Mouse (Mus musculus): ENCODE measurements around the gene Plod2. TPM values are rescaled to one million over a fixed set of nuclear protein-coding genes. Genes with fewer than 3 reads are reported as not detected.

Gene Plod2
- polyA plus RNA-seq, 1 experiment = 1.5 TPM

GRCm38 (mm10) chr9:92546446-92546845 is 4.4 kb downstream of the Plod2 start:
- H3K4me3 ChIP-seq (ENCODE audit: extremely low read depth, insufficient read depth, insufficient read length) = no peak overlapping the region
- H3K4me1 ChIP-seq (ENCODE audit: control insufficient read depth, insufficient read depth, insufficient read length) = peaks cover 3% of the 10 kb centered on the region; the same call in 1 of the 2 replicates
- TF ChIP-seq CTCF (IDR thresholded peaks at IDR 0.05; ENCODE audit: extremely low read depth, insufficient read depth, insufficient read length, insufficient replicate concordance) = no peak
- no peak for TF ChIP-seq POLR2A (IDR thresholded peaks at IDR 0.05; ENCODE audit: low read depth, low read length)
- H3K27ac ChIP-seq (ENCODE audit: insufficient read depth, low read length) = no peak overlapping the region
- 92% methylated on average over 8 of the region's 8 CpGs for WGBS
- DNase-seq (ENCODE audit: low read depth in 1 of 2, low spot score in 2 of 2) = no peak
- H3K36me3 ChIP-seq (ENCODE audit: control insufficient read depth, insufficient read depth, low read length) = no peaks in the 10 kb centered on the region
- H3K27me3 ChIP-seq (ENCODE audit: control insufficient read depth, insufficient read depth, low read length) = peaks cover 6% of the 10 kb centered on the region; the same call in 1 of the 2 replicates

- H3K4me1 ChIP-seq (ENCODE audit: control insufficient read depth, insufficient read depth, insufficient read length) = 0 out of 2 replicates have a peak, but pooled peaks cover 2% of the 10 kb centered on the region
- no peak for DNase-seq (ENCODE audit: low read depth in 1 of 2, low spot score in 2 of 2)
- no peak overlapping the region for H3K4me3 ChIP-seq (ENCODE audit: extremely low read depth, insufficient read depth, insufficient read length)
- no peak overlapping the region for H3K27ac ChIP-seq (ENCODE audit: insufficient read depth, low read length)
- no peaks in the 10 kb centered on the region for H3K36me3 ChIP-seq (ENCODE audit: control insufficient read depth, insufficient read depth, low read length)
- H3K27me3 ChIP-seq (ENCODE audit: control insufficient read depth, insufficient read depth, low read length) = peaks cover 5% of the 10 kb centered on the region; the same call in 1 of the 2 replicates
- no peak for TF ChIP-seq CTCF (IDR thresholded peaks at IDR 0.05; ENCODE audit: extremely low read depth, insufficient read depth, insufficient read length, insufficient replicate concordance)
- no peak for TF ChIP-seq POLR2A (IDR thresholded peaks at IDR 0.05; ENCODE audit: low read depth, low read length)
- WGBS = 83% methylated on average over 2 of the region's 2 CpGs
These were observed 5.1 kb downstream of the Plod2 start for GRCm38 (mm10) chr9:92547106-92547505.

- WGBS = 97% methylated on average over 7 of the region's 7 CpGs
These were observed 5.8 kb downstream of the Plod2 start for GRCm38 (mm10) chr9:92547821-92548220.

GRCm38 (mm10) chr9:92548603-92549002 is 6.6 kb downstream of the Plod2 start:
- no peaks in the 10 kb centered on the region for H3K36me3 ChIP-seq (ENCODE audit: control insufficient read depth, insufficient read depth, low read length)
- H3K4me3 ChIP-seq (ENCODE audit: extremely low read depth, insufficient read depth, insufficient read length) = no peak overlapping the region
- TF ChIP-seq CTCF (IDR thresholded peaks at IDR 0.05; ENCODE audit: extremely low read depth, insufficient read depth, insufficient read length, insufficient replicate concordance) (no peak), POLR2A (IDR thresholded peaks at IDR 0.05; ENCODE audit: low read depth, low read length) (no peak)
- no peak overlapping the region for H3K27ac ChIP-seq (ENCODE audit: insufficient read depth, low read length)
- no peaks in the 10 kb centered on the region for H3K4me1 ChIP-seq (ENCODE audit: control insufficient read depth, insufficient read depth, insufficient read length)
- no peaks in the 10 kb centered on the region for H3K27me3 ChIP-seq (ENCODE audit: control insufficient read depth, insufficient read depth, low read length)
- no peak for DNase-seq (ENCODE audit: low read depth in 1 of 2, low spot score in 2 of 2)
- 83% methylated on average over 9 of the region's 9 CpGs for WGBS

More at GRCm38 (mm10) chr9:92547821-92548220, 5.8 kb downstream of the Plod2 start:
- H3K4me1 ChIP-seq (ENCODE audit: control insufficient read depth, insufficient read depth, insufficient read length) = no peaks in the 10 kb centered on the region
- H3K27ac ChIP-seq (ENCODE audit: insufficient read depth, low read length) = no peak overlapping the region
- H3K27me3 ChIP-seq (ENCODE audit: control insufficient read depth, insufficient read depth, low read length) = no peaks in the 10 kb centered on the region
- no peak for DNase-seq (ENCODE audit: low read depth in 1 of 2, low spot score in 2 of 2)
- no peak overlapping the region for H3K4me3 ChIP-seq (ENCODE audit: extremely low read depth, insufficient read depth, insufficient read length)
- TF ChIP-seq POLR2A (IDR thresholded peaks at IDR 0.05; ENCODE audit: low read depth, low read length) (no peak), CTCF (IDR thresholded peaks at IDR 0.05; ENCODE audit: extremely low read depth, insufficient read depth, insufficient read length, insufficient replicate concordance) (no peak)
- H3K36me3 ChIP-seq (ENCODE audit: control insufficient read depth, insufficient read depth, low read length) = no peaks in the 10 kb centered on the region

GRCm38 (mm10) chr9:92549811-92550490 is 7.9 kb downstream of the Plod2 start:
- H3K4me1 ChIP-seq (ENCODE audit: control insufficient read depth, insufficient read depth, insufficient read length) = no peaks in the 10 kb centered on the region
- no peaks in the 10 kb centered on the region for H3K27me3 ChIP-seq (ENCODE audit: control insufficient read depth, insufficient read depth, low read length)
- no peak for TF ChIP-seq POLR2A (IDR thresholded peaks at IDR 0.05; ENCODE audit: low read depth, low read length)
- TF ChIP-seq CTCF (IDR thresholded peaks at IDR 0.05; ENCODE audit: extremely low read depth, insufficient read depth, insufficient read length, insufficient replicate concordance) = no peak

GRCm38 (mm10) chr9:92550981-92551380 is 9.0 kb downstream of the Plod2 start:
- Histone ChIP-seq H3K27ac (ENCODE audit: insufficient read depth, low read length) (no peak overlapping the region), H3K4me3 (ENCODE audit: extremely low read depth, insufficient read depth, insufficient read length) (no peak overlapping the region), H3K36me3 (ENCODE audit: control insufficient read depth, insufficient read depth, low read length) (no peaks in the 10 kb centered on the region), H3K27me3 (ENCODE audit: control insufficient read depth, insufficient read depth, low read length) (no peaks in the 10 kb centered on the region), H3K4me1 (ENCODE audit: control insufficient read depth, insufficient read depth, insufficient read length) (no peaks in the 10 kb centered on the region)
- 82% methylated on average over 2 of the region's 2 CpGs for WGBS
- no peak for TF ChIP-seq CTCF (IDR thresholded peaks at IDR 0.05; ENCODE audit: extremely low read depth, insufficient read depth, insufficient read length, insufficient replicate concordance)
- no peak for TF ChIP-seq POLR2A (IDR thresholded peaks at IDR 0.05; ENCODE audit: low read depth, low read length)
- no peak for DNase-seq (ENCODE audit: low read depth in 1 of 2, low spot score in 2 of 2)

More at GRCm38 (mm10) chr9:92549811-92550490, 7.9 kb downstream of the Plod2 start:
- DNase-seq (ENCODE audit: low read depth in 1 of 2, low spot score in 2 of 2) = no peak
- no peaks in the 10 kb centered on the region for H3K36me3 ChIP-seq (ENCODE audit: control insufficient read depth, insufficient read depth, low read length)
- no peak overlapping the region for H3K27ac ChIP-seq (ENCODE audit: insufficient read depth, low read length)
- WGBS = 87% methylated on average over 11 of the region's 11 CpGs
- no peak overlapping the region for H3K4me3 ChIP-seq (ENCODE audit: extremely low read depth, insufficient read depth, insufficient read length)

- DNase-seq (ENCODE audit: low read depth in 1 of 2, low spot score in 2 of 2) = no peak
- WGBS = 93% methylated on average over 4 of the region's 4 CpGs
- no peak overlapping the region for H3K4me3 ChIP-seq (ENCODE audit: extremely low read depth, insufficient read depth, insufficient read length)
These were observed 9.6 kb downstream of the Plod2 start for GRCm38 (mm10) chr9:92551666-92552065.

More at GRCm38 (mm10) chr9:92551666-92552065, 9.6 kb downstream of the Plod2 start:
- H3K36me3 ChIP-seq (ENCODE audit: control insufficient read depth, insufficient read depth, low read length) = no peaks in the 10 kb centered on the region
- TF ChIP-seq POLR2A (IDR thresholded peaks at IDR 0.05; ENCODE audit: low read depth, low read length) = no peak
- no peak for TF ChIP-seq CTCF (IDR thresholded peaks at IDR 0.05; ENCODE audit: extremely low read depth, insufficient read depth, insufficient read length, insufficient replicate concordance)
- no peaks in the 10 kb centered on the region for H3K4me1 ChIP-seq (ENCODE audit: control insufficient read depth, insufficient read depth, insufficient read length)
- no peak overlapping the region for H3K27ac ChIP-seq (ENCODE audit: insufficient read depth, low read length)
- no peaks in the 10 kb centered on the region for H3K27me3 ChIP-seq (ENCODE audit: control insufficient read depth, insufficient read depth, low read length)
